Mouse (Mus musculus): Measurements from ENCODE around the gene Arvcf. TPM values are rescaled to one million over a fixed set of nuclear protein-coding genes. Genes with fewer than 3 reads are reported as not detected.

Arvcf gene
- polyA plus RNA-seq, 1 experiment from 2014 or later, result 20.6 TPM

DNA sequence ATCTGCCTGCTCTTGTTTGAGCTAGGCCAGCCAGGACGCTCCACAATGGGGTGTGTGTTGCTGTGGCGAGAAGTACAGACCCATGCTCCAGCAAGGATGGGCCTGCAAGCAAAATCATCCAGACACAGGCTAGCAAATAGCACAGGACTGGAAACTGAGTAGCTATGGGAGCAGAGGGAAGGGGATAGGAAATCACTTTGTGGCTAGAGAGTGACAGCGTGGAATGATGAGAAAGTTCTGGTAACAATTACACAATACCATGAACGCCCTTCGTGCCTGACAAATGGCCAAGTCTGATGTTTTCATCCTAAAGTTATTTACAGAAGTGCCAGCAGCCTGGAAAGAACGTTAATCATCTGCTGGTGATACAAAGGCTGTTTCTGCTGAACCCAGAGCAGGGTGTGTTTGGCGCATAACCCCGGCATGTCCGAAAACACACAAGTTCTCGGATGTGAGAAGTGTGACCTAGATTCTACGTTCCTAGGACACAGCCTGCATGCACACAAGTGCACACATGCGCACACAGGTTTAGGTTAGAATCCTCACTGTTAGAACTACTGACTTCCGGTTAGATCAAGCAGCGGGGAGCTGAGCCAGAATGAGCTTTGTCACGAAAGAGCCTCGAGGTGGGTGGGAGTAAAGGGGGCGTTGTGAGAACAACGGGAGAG is 68.2 kb downstream of the Arvcf start:
- ATAC-seq (replicated peaks; ENCODE audit: low FRiP score, low read depth), result peak; percentile 36
- Histone ChIP-seq H3K4me1 (replicated peaks; ENCODE audit: insufficient read depth, low read length) (peaks cover 23% of the 10 kb centered on the region), H3K9me3 (replicated peaks; ENCODE audit: low read length) (no peaks in the 10 kb centered on the region), H3K36me3 (ENCODE audit: insufficient read depth, low read length) (0 out of 2 replicates have a peak, but pooled peaks cover 5% of the 10 kb centered on the region), H3K27ac (peak overlapping the region; percentile 89), H3K9ac (ENCODE audit: low read depth, low read length) (peak overlapping the region; percentile 18), H3K4me3 (replicated peaks; ENCODE audit: low read depth, low read length) (no peak overlapping the region), H3K4me2 (ENCODE audit: low read length) (peak overlapping the region; percentile 19; the same call in 1 of the 2 replicates), H3K27me3 (ENCODE audit: insufficient read depth, low read length) (no peaks in the 10 kb centered on the region)
- DNase-seq (ENCODE audit: low spot score), result peak; percentile 84
- WGBS, result 35% methylated on average over 18 of the region's 18 CpGs
- no peak for TF ChIP-seq CTCF (IDR thresholded peaks at IDR 0.05; ENCODE audit: low read depth)

- Histone ChIP-seq H3K4me2 (ENCODE audit: low read length) (peak overlapping the region; percentile 19; the same call in 1 of the 2 replicates), H3K27me3 (ENCODE audit: insufficient read depth, low read length) (no peaks in the 10 kb centered on the region), H3K4me1 (replicated peaks; ENCODE audit: insufficient read depth, low read length) (peaks cover 17% of the 10 kb centered on the region), H3K4me3 (replicated peaks; ENCODE audit: low read depth, low read length) (no peak overlapping the region), H3K9me3 (replicated peaks; ENCODE audit: low read length) (no peaks in the 10 kb centered on the region), H3K36me3 (ENCODE audit: insufficient read depth, low read length) (0 out of 2 replicates have a peak, but pooled peaks cover 3% of the 10 kb centered on the region), H3K9ac (ENCODE audit: low read depth, low read length) (peak overlapping the region; percentile 18; the same call in 1 of the 2 replicates), H3K27ac (peak overlapping the region; percentile 89)
- ATAC-seq (replicated peaks; ENCODE audit: low FRiP score, low read depth), result peak; percentile 18; the same call in 1 of the 2 replicates
- DNase-seq (ENCODE audit: low spot score), result no peak
- 49% methylated on average over 3 of the region's 3 CpGs for WGBS
- TF ChIP-seq CTCF (IDR thresholded peaks at IDR 0.05; ENCODE audit: low read depth), result no peak
These were observed 68.9 kb downstream of the Arvcf start for GRCm38 (mm10) chr16:18416837-18417236.

GRCm38 (mm10) chr16:18417491-18417890 is 69.5 kb downstream of the Arvcf start:
- TF ChIP-seq CTCF (IDR thresholded peaks at IDR 0.05; ENCODE audit: low read depth), result no peak
- no peaks in the 10 kb centered on the region for H3K27me3 ChIP-seq (ENCODE audit: insufficient read depth, low read length)

DNA sequence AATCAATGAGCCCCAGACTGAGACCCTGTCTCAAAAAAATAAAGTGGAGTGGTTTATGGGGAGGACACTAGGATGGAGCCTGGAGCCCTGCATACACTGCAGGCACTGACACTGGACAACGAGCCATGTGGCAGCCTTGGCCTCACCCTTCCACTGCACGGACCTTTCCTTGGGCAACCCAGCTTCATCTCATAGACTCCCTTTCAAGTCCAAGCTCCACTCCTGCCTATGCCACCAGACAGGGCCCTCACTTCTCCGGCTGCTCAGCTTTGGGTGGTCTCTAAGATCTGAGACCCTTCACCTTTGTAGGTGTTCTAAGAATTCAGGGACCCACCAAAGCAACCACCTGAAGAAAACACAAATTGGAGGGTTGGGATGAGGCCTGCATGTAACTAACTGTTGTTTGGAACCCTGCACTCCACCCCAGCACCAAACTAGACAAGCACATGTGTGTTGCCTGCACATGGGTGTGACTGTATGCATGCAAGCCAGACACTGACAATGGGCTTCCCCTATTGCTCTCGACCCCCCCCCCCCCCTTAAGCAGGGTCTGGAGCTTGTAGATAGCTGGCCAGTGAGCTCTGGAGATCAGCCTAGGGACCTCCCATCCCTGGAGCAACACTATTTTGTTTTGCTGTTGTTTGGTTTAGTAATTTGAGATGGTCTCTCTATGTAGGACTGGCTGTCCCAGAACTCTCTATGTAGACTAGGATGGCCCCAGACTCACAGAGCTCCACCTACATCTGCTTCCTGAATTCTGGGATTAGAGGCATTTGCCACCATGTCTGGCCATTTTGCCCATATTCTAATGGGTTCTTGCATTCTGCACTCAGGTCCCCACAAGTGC is 71.0 kb downstream of the Arvcf start:
- no peak for TF ChIP-seq CTCF (IDR thresholded peaks at IDR 0.05; ENCODE audit: low read depth)
- Histone ChIP-seq H3K4me2 (ENCODE audit: low read length) (no peak overlapping the region), H3K4me1 (replicated peaks; ENCODE audit: insufficient read depth, low read length) (peaks cover 14% of the 10 kb centered on the region; the same call in 1 of the 2 replicates), H3K27ac (no peak overlapping the region), H3K9me3 (replicated peaks; ENCODE audit: low read length) (no peaks in the 10 kb centered on the region), H3K4me3 (replicated peaks; ENCODE audit: low read depth, low read length) (no peak overlapping the region), H3K27me3 (ENCODE audit: insufficient read depth, low read length) (no peaks in the 10 kb centered on the region), H3K9ac (ENCODE audit: low read depth, low read length) (no peak overlapping the region), H3K36me3 (ENCODE audit: insufficient read depth, low read length) (no peaks in the 10 kb centered on the region)
- WGBS, result 91% methylated on average over 4 of the region's 4 CpGs
- no peak for DNase-seq (ENCODE audit: low spot score)
- ATAC-seq (replicated peaks; ENCODE audit: low FRiP score, low read depth), result no peak

More at GRCm38 (mm10) chr16:18417491-18417890, 69.5 kb downstream of the Arvcf start:
- WGBS, result 81% methylated on average over 5 of the region's 5 CpGs
- ATAC-seq (replicated peaks; ENCODE audit: low FRiP score, low read depth) (no peak), DNase-seq (ENCODE audit: low spot score) (no peak)
- Histone ChIP-seq H3K9me3 (replicated peaks; ENCODE audit: low read length) (no peaks in the 10 kb centered on the region), H3K27ac (0 out of 2 replicates have a peak overlapping the region, but pooled peaks have one; percentile 31), H3K4me2 (ENCODE audit: low read length) (no peak overlapping the region), H3K4me3 (replicated peaks; ENCODE audit: low read depth, low read length) (no peak overlapping the region), H3K9ac (ENCODE audit: low read depth, low read length) (no peak overlapping the region), H3K36me3 (ENCODE audit: insufficient read depth, low read length) (0 out of 2 replicates have a peak, but pooled peaks cover 2% of the 10 kb centered on the region), H3K4me1 (replicated peaks; ENCODE audit: insufficient read depth, low read length) (peaks cover 14% of the 10 kb centered on the region; the same call in 1 of the 2 replicates)

GRCm38 (mm10) chr16:18419603-18420026 is 71.6 kb downstream of the Arvcf start:
- no peak for DNase-seq (ENCODE audit: low spot score)
- ATAC-seq (replicated peaks; ENCODE audit: low FRiP score, low read depth), result no peak
- Histone ChIP-seq H3K4me3 (replicated peaks; ENCODE audit: low read depth, low read length) (no peak overlapping the region), H3K9me3 (replicated peaks; ENCODE audit: low read length) (no peaks in the 10 kb centered on the region), H3K9ac (ENCODE audit: low read depth, low read length) (no peak overlapping the region), H3K36me3 (ENCODE audit: insufficient read depth, low read length) (no peaks in the 10 kb centered on the region), H3K27me3 (ENCODE audit: insufficient read depth, low read length) (no peaks in the 10 kb centered on the region), H3K4me2 (ENCODE audit: low read length) (no peak overlapping the region), H3K4me1 (replicated peaks; ENCODE audit: insufficient read depth, low read length) (peaks cover 18% of the 10 kb centered on the region; the same call in 1 of the 2 replicates), H3K27ac (no peak overlapping the region)
- 80% methylated on average over 1 of the region's 1 CpGs for WGBS
- TF ChIP-seq CTCF (IDR thresholded peaks at IDR 0.05; ENCODE audit: low read depth), result no peak

DNA sequence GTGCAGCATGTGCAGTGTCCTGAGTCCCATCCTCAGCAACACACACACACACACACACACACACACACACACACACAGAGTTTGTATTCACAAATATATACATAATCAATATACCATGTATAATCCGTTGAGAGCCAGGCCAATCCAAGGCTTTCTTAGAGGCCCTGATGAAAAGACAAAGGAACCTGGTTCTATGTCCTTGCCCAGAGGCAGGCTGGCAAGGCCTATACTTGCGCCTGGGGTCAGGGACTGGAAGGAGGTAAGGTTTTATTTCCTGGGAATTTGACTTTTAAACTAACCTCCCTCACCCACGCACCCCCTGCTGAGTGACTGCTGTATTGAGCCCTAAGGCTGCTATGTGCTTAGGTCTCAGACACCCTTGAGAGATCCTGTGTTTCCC is 72.6 kb downstream of the Arvcf start:
- no peak overlapping the region for H3K27ac ChIP-seq
- H3K36me3 ChIP-seq (ENCODE audit: insufficient read depth, low read length), result no peaks in the 10 kb centered on the region
- no peak overlapping the region for H3K4me3 ChIP-seq (replicated peaks; ENCODE audit: low read depth, low read length)
- DNase-seq (ENCODE audit: low spot score) (no peak), ATAC-seq (replicated peaks; ENCODE audit: low FRiP score, low read depth) (no peak)
- no peak overlapping the region for H3K4me2 ChIP-seq (ENCODE audit: low read length)
- TF ChIP-seq CTCF (IDR thresholded peaks at IDR 0.05; ENCODE audit: low read depth), result no peak
- no peaks in the 10 kb centered on the region for H3K27me3 ChIP-seq (ENCODE audit: insufficient read depth, low read length)
- H3K9ac ChIP-seq (ENCODE audit: low read depth, low read length), result no peak overlapping the region
- no peaks in the 10 kb centered on the region for H3K9me3 ChIP-seq (replicated peaks; ENCODE audit: low read length)
- 77% methylated on average over 3 of the region's 3 CpGs for WGBS
- peaks cover 26% of the 10 kb centered on the region; the same call in 1 of the 2 replicates for H3K4me1 ChIP-seq (replicated peaks; ENCODE audit: insufficient read depth, low read length)
